ENCODE assay signal across 8 mouse cellular contexts in genomic region chr7:87277225-87277624, GRCm38 (mm10). TPM values are rescaled to one million over a fixed set of nuclear protein-coding genes. Genes with fewer than 3 reads are reported as not detected.
A peak's percentile ranks its signal among the peaks of the same experiment; 100 is the strongest.
DNase-seq lines count a peak whose midpoint lies in the region; ATAC-seq and TF ChIP-seq lines count a peak whose summit lies in the region.

No protein-coding gene starts in this region.

- no peak overlapping the region for H3K4me3 ChIP-seq in intestine, postnatal 0 days (ENCODE audit: low read depth, low read length)
- no peak overlapping the region for H3K4me3 ChIP-seq in intestine, embryonic 15.5 days (replicated peaks)
- no peak overlapping the region for H3K4me3 ChIP-seq in ES-E14 (ENCODE audit: insufficient read depth in 1 of 2, low read depth in 1 of 2, low read length in 2 of 2, poor library complexity in 1 of 2, severe bottlenecking in 1 of 2)
- no peak overlapping the region for H3K4me3 ChIP-seq in lung, postnatal 0 days (ENCODE audit: low read depth, low read length)

- no peak overlapping the region for H3K9ac ChIP-seq in intestine, postnatal 0 days (ENCODE audit: low read depth, low read length)
- no peak overlapping the region for H3K9ac ChIP-seq in intestine, embryonic 15.5 days
- H3K9ac ChIP-seq in ES-E14 (ENCODE audit: insufficient read depth, low read depth, low read length, poor library complexity, severe bottlenecking), result no peak overlapping the region
- H3K9ac ChIP-seq in lung, postnatal 0 days (replicated peaks; ENCODE audit: low read depth), result no peak overlapping the region

- H3K4me1 ChIP-seq in intestine, postnatal 0 days (replicated peaks; ENCODE audit: control insufficient read depth, insufficient read depth, low read length), result no peaks in the 10 kb centered on the region
- no peaks in the 10 kb centered on the region for H3K4me1 ChIP-seq in intestine, embryonic 15.5 days (replicated peaks)
- H3K4me1 ChIP-seq in ES-E14 (ENCODE audit: control insufficient read depth in 2 of 2, insufficient read depth in 2 of 2, low read length in 2 of 2, poor library complexity in 1 of 2), result no peaks in the 10 kb centered on the region
- H3K4me1 ChIP-seq in lung, postnatal 0 days (ENCODE audit: insufficient read depth, low read depth, low read length), result no peaks in the 10 kb centered on the region

- TF ChIP-seq CTCF in intestine, postnatal 0 days (IDR thresholded peaks at IDR 0.05; ENCODE audit: low read depth), result peak; percentile 74
- peak; percentile 68 for TF ChIP-seq CTCF in lung, postnatal 0 days (IDR thresholded peaks at IDR 0.05)

- H3K4me2 ChIP-seq in intestine, postnatal 0 days (replicated peaks; ENCODE audit: low read depth), result no peak overlapping the region
- no peak overlapping the region for H3K4me2 ChIP-seq in intestine, embryonic 15.5 days (replicated peaks)
- no peak overlapping the region for H3K4me2 ChIP-seq in lung, postnatal 0 days (replicated peaks; ENCODE audit: low read depth, low read length)

- H3K27me3 ChIP-seq in intestine, postnatal 0 days (replicated peaks; ENCODE audit: control insufficient read depth, insufficient read depth, low read length), result no peaks in the 10 kb centered on the region
- no peaks in the 10 kb centered on the region for H3K27me3 ChIP-seq in intestine, embryonic 15.5 days (replicated peaks)
- H3K27me3 ChIP-seq in lung, postnatal 0 days (replicated peaks; ENCODE audit: insufficient read depth, low read length), result no peaks in the 10 kb centered on the region

- H3K27ac ChIP-seq in intestine, postnatal 0 days (ENCODE audit: low read depth, low read length), result no peak overlapping the region
- H3K27ac ChIP-seq in intestine, embryonic 15.5 days, result no peak overlapping the region
- H3K27ac ChIP-seq in ES-E14 (ENCODE audit: insufficient read depth, low read depth, low read length, poor library complexity, severe bottlenecking), result no peak overlapping the region
- no peak overlapping the region for H3K27ac ChIP-seq in lung, postnatal 0 days (ENCODE audit: low read length)

- no peak for ATAC-seq in intestine, postnatal 0 days
- ATAC-seq in intestine, embryonic 15.5 days, result no peak
- no peak for ATAC-seq in lung, postnatal 0 days

- 2% methylated on average over 1 of the region's 1 CpGs for WGBS in intestine, postnatal 0 days
- WGBS in intestine, embryonic 15.5 days, result 2% methylated on average over 1 of the region's 1 CpGs
- 2% methylated on average over 1 of the region's 1 CpGs for WGBS in lung, postnatal 0 days

- no peaks in the 10 kb centered on the region for H3K36me3 ChIP-seq in intestine, postnatal 0 days (ENCODE audit: control insufficient read depth, insufficient read depth)
- no peaks in the 10 kb centered on the region for H3K36me3 ChIP-seq in intestine, embryonic 15.5 days
- no peaks in the 10 kb centered on the region for H3K36me3 ChIP-seq in ES-E14 (ENCODE audit: control insufficient read depth, insufficient read depth, low read length, poor library complexity, severe bottlenecking)
- H3K36me3 ChIP-seq in lung, postnatal 0 days (ENCODE audit: insufficient read depth, low read length), result no peaks in the 10 kb centered on the region

- TF ChIP-seq EP300 in lung, postnatal 0 days (IDR thresholded peaks at IDR 0.05), result no peak

- in situ Hi-C loops in ES-E14 (cut with MboI; ENCODE audit: low sequenced_read_pairs in 2 of 2, unreplicated experiment in 2 of 2), result loop anchor here in 1 of 2 experiments (25.0 kb wide), 1 partner anchor 165 kb away; no protein-coding TSS in a partner anchor

- no peaks in the 10 kb centered on the region for H3K9me3 ChIP-seq in intestine, postnatal 0 days (ENCODE audit: control insufficient read depth)
- H3K9me3 ChIP-seq in intestine, embryonic 15.5 days, result no peaks in the 10 kb centered on the region
- no peaks in the 10 kb centered on the region for H3K9me3 ChIP-seq in ES-E14 (ENCODE audit: control insufficient read depth, insufficient read depth, low read depth, low read length)
- H3K9me3 ChIP-seq in lung, postnatal 0 days (ENCODE audit: low read length), result no peaks in the 10 kb centered on the region

- DNase-seq in ES-E14 (ENCODE audit: low read depth, low spot score), result peak; percentile 15
- peak; percentile 10 for DNase-seq in c-Kit-positive CD71-negative TER-119-negative erythroid progenitor cells, embryonic 14.5 days (ENCODE audit: low read depth)
- DNase-seq in kidney, adult 9 months, result peak; percentile 67
- DNase-seq in lung, postnatal 0 days (ENCODE audit: low spot score), result peak; percentile 66
- DNase-seq in thymus, postnatal 4 days, result no peak
- DNase-seq in thymus, postnatal 0 days (ENCODE audit: low spot score), result no peak

TF ChIP-seq in ES-E14, 5 proteins besides CTCF, POLR2A, EP300 and RAD21:
- TF ChIP-seq ZNF384 (IDR thresholded peaks at IDR 0.05; ENCODE audit: low read depth, low read length), result no peak
- TF ChIP-seq CHD2 (IDR thresholded peaks at IDR 0.05; ENCODE audit: low read depth, low read length), result no peak
- no peak for TF ChIP-seq MAFK (IDR thresholded peaks at IDR 0.05; ENCODE audit: insufficient read depth, low read depth, low read length)
- TF ChIP-seq HCFC1 (IDR thresholded peaks at IDR 0.05; ENCODE audit: borderline replicate concordance, insufficient read depth, low read length), result no peak
- no peak for TF ChIP-seq ZC3H11A (IDR thresholded peaks at IDR 0.05; ENCODE audit: borderline replicate concordance, low read depth, low read length)

RNA-seq across cellular contexts. Expression of gene Nox4, which starts 31.3 kb away (rescaled TPM):
- polyA plus RNA-seq in intestine, postnatal 0 days (2015; fragmentation: Nextera tagmentation; extraction: Ambion mirVana), result 27.7 and 28.3 TPM in 2 replicates
- 5.7 and 6.0 TPM in 2 replicates for polyA plus RNA-seq in intestine, embryonic 15.5 days (2015; fragmentation: Nextera tagmentation; extraction: Ambion mirVana)
- 2.2 and 2.6 TPM in 2 replicates for total RNA-seq in ES-E14 (2012; rRNA removed)
- polyA plus RNA-seq in lung, postnatal 0 days (2015; fragmentation: Nextera tagmentation; extraction: Ambion mirVana), result 12.4 and 13.9 TPM in 2 replicates
- polyA plus RNA-seq in thymus, postnatal 0 days (2015; fragmentation: Nextera tagmentation; extraction: Ambion mirVana), result 0.36 and 0.53 TPM in 2 replicates

Comparison
In these comparisons a context has a peak if more than half of its experiments do, and no peak if none do; other contexts are left out.
1. DNase-seq: peak in ES-E14 (single experiment), c-Kit-positive CD71-negative TER-119-negative erythroid progenitor cells, embryonic 14.5 days (single experiment), kidney, adult 9 months (single experiment) and lung, postnatal 0 days (single experiment); none in thymus, postnatal 4 days (single experiment) and thymus, postnatal 0 days (single experiment).